Mouse (Mus musculus) liver, embryonic 18 days (tissue): ENCODE results near the gene Tnfsf14. TPM values are rescaled to one million over a fixed set of nuclear protein-coding genes. Genes with fewer than 3 reads are reported as not detected.

ENCODE experiments used
- polyA plus RNA-seq: library from polyadenylated mRNA; depleted of rRNA; stranded (reverse); fragments of >200 nt; gene quantifications from 2 replicates; pipeline ENCODE4 v1.2.3, GENCODE M21; 2012; rRNA removed

Tnfsf14 gene
- polyA plus RNA-seq: 2.1 and 2.3 TPM in 2 replicates

DNA sequence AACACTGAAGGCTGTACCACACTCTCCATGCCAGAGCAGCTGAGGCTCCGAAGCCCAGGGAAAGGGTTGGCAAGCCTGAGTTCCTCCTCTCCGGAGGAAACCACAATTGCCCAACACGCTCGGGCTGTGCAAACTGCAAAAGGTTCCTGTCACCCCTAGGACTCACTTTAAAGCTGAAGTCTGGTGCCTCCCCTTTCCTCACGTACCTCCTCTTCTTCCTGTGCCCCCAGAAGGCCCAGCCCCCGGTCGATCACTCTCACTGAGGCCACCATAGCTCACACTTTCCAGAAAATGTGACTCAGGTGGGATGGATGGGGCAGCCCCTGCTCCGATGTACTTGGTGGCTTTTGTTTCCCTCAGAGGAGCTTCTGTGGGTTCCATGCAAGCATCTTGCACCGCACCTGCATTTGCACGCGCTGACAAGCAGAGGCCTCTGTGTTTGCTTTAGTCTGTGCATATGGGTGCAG lies at the start of gene Tnfsf14:
Gene Tnfsf14 (minus strand): TSS at position 137 of the 467 bp plus-strand sequence.

DNA sequence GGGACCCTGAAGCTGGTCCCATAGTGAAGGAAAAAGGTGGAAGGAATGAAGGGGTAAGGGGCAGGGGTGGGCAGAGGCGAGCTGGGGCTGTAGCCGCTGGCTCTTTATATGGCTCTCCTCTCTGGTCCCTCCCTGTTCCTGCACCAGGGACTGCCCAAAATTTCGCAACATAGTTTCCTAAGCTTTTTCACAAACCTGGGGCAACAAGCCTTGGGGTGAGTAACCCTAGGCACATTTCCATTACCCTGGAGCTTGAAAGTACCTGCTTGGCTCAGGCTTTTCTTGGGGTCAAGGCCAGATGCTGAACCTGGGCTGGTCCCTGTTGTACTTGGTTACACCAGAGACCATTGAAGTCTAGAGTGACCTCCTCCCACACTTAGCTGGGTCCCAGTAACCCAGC lies 34.0 kb upstream of the Tnfsf14 start, which contains the start of gene C3:
Gene C3 (minus strand): TSS at position 123 of the 400 bp plus-strand sequence.

DNA sequence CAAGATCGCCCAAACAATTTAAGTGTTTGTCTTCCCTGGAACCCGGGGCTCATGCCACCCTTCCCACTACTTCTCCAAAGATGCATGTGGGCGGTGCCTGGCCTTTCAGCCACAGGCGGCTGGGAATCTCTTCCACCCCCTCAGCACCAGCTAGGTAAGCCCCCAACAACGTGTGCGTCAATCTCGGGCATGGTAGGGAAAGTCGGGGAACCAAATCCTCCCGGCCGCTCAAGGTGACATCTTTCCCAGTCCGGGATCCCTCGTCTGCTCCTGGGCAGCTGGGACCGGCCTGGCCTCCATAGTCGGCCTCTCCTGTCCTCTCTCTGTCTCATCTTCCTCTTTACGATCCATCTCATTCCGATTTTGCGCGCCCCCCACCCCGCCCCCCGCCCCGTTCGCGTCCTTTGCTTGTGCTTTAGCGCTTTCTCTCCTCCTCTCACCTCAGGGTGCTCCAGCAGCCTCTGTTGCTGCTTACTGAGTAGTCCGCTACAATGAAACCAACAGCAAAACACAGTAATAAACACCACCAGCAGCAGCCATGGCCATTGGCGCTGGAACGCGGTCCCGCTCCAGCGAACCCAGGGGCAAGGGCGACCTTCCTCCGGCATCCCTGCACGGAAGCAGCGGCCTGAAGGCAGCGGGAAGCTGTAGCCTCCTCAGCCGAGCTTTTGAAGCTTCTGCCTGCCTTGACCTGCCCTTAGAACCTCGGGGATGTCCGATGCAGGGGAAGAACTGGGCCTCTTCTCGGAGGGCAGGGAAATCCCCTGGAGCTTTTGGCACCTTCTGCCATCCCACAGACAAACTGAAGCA lies 44.8 kb downstream of the Tnfsf14 start, which contains the start of gene Cd70:
Gene Cd70 (minus strand): TSS at position 784 of the 810 bp plus-strand sequence.

Other genes starting within 250 kb of the Tnfsf14 start
- not detected in 2 replicates for gene Acer1, start 212.1 kb downstream of the Tnfsf14 start, polyA plus RNA-seq
- 62.4 and 68.4 TPM in 2 replicates for gene Clpp, start 203.9 kb downstream of the Tnfsf14 start, polyA plus RNA-seq
- 12.0 and 13.6 TPM in 2 replicates for gene Alkbh7, start 196.8 kb downstream of the Tnfsf14 start, polyA plus RNA-seq
- gene Pspn, start 194.2 kb downstream of the Tnfsf14 start, polyA plus RNA-seq: not detected in 2 replicates
- gene Gtf2f1, start 182.9 kb downstream of the Tnfsf14 start, polyA plus RNA-seq: 33.5 and 35.4 TPM in 2 replicates
- gene Gm17949, start 182.7 kb downstream of the Tnfsf14 start, polyA plus RNA-seq: not detected in 2 replicates
- gene Khsrp, start 162.7 kb downstream of the Tnfsf14 start, polyA plus RNA-seq: 20.2 and 25.5 TPM in 2 replicates
- gene Slc25a41, start 152.5 kb downstream of the Tnfsf14 start, polyA plus RNA-seq: not detected in 2 replicates
- 25.8 and 30.4 TPM in 2 replicates for gene Crb3, start 135.1 kb downstream of the Tnfsf14 start, polyA plus RNA-seq
- gene Slc25a23, start 134.3 kb downstream of the Tnfsf14 start, polyA plus RNA-seq: 22.2 and 24.0 TPM in 2 replicates
- 4.7 and 6.4 TPM in 2 replicates for gene Dennd1c, start 115.7 kb downstream of the Tnfsf14 start, polyA plus RNA-seq
- gene Tubb4a, start 106.4 kb downstream of the Tnfsf14 start, polyA plus RNA-seq: 0.28 and 0.30 TPM in 2 replicates
- gene Tnfsf9, start 88.9 kb downstream of the Tnfsf14 start, polyA plus RNA-seq: 0.66 and 0.81 TPM in 2 replicates
- not detected in 2 replicates for gene Cd70, start 44.4 kb downstream of the Tnfsf14 start, polyA plus RNA-seq
- 1,862 and 2,152 TPM in 2 replicates for gene C3, start 34.0 kb upstream of the Tnfsf14 start, polyA plus RNA-seq
- gene Gpr108, start 54.3 kb upstream of the Tnfsf14 start, polyA plus RNA-seq: 7.3 and 8.5 TPM in 2 replicates
- 10.3 and 12.0 TPM in 2 replicates for gene Trip10, start 55.3 kb upstream of the Tnfsf14 start, polyA plus RNA-seq
- 10.6 and 12.6 TPM in 2 replicates for gene Vav1, start 84.9 kb upstream of the Tnfsf14 start, polyA plus RNA-seq
- 20.6 and 21.6 TPM in 2 replicates for gene Adgre1, start 164.5 kb upstream of the Tnfsf14 start, polyA plus RNA-seq